Mouse (Mus musculus) embryo, embryonic 9.5 days (tissue): ENCODE data around the gene Fars2.
A peak's percentile ranks its signal among the peaks of the same experiment; 100 is the strongest.

Experiments
- DNase-seq: peaks from one replicate; pipeline ENCODE4 v3.0.0-alpha.2; 2017; ENCODE audit errors: extremely low spot score

Fars2 gene

GRCm38 (mm10) chr13:36117143-36118014, at the start of gene Fars2, which contains the start of gene Lyrm4:
TSS of gene Fars2 (plus strand) at chr13:36117412.
TSS of gene Lyrm4 (minus strand) at chr13:36117526.
- peak; percentile 97 for DNase-seq

DNA sequence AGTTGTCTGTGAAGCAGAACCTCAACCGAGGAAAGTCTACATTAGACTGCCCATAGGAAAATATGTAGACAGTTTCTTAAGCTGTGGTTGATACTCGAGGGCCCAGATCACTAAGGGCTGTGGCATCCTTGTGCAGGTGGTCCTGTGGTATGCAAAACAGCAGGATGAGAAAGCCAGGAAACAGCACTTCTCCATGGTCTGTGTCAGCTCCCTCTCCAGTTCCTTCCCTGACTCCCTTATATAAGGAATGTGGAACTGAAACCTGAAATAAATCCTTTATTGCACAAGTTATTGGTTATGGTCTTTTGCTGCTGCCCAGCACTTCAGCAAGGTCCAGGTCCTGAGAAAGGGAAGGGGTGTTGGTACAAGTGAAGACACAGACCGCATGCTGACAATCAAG, 42.7 kb upstream of the Fars2 start:
- DNase-seq: no peak

DNA sequence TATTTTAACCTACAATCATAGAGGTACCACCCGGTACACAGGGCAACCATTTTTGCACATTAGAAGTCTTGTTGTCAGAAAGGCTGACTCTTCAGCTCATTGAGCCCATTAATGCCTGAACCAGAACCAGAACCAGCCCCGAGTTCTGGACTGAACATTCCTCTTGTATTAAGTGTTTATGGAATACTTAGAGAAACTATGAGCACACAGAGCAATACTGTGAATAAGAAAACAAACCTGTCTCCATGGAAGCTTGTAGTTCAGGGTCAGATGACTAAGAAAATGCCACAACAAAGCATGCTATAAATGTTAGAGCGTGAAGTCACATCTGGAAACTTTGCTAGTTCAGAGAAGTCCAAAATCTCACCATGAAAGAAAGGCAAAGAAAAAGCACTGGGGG, 35.6 kb upstream of the Fars2 start:
- no peak for DNase-seq

GRCm38 (mm10) chr13:36084701-36085100, 32.5 kb upstream of the Fars2 start:
- DNase-seq: no peak

DNA sequence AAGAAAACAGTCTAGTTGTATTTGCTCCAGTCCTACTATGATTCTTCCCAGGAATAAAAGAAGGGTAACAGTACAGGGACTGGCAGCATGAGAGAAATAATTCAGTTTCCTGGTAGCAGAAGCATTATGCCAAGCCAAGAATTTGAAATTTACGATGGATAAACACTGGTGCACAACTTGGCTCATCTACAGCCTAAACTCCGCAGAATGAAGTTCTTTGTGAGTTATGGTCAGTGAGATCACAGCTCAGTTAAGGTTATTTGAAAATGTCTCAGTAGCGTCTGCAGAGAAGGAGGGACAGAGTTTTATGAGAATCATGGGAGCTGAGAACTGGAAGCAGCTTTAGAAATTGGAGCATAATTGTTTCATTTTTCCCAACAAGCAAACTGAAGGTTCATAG, 31.2 kb upstream of the Fars2 start:
- DNase-seq: no peak

GRCm38 (mm10) chr13:36086608-36087391, 30.4 kb upstream of the Fars2 start:
- DNase-seq: no peak

DNA sequence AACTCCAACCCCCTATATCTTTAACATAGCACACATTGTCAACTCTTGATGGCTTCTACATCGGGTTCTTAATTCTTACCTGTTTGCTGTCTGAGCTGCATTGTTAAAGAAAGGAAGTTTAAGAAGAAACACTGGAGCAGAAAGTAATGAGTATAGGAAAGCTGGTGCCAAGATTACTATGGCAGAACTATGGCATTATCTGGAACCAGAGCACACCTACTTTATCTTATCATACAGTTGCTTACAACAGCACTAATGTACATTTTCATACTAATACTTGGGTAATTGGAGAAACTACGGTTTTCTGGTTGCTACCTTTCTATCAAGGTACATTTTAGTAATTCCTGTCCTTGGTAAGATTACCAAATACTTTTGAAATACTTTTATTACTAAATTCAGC, 29.8 kb upstream of the Fars2 start:
- no peak for DNase-seq

- no peak for DNase-seq
These were observed 29.0 kb upstream of the Fars2 start for GRCm38 (mm10) chr13:36088168-36088567.

- DNase-seq: no peak
These were observed 20.4 kb upstream of the Fars2 start for GRCm38 (mm10) chr13:36096684-36097383.

GRCm38 (mm10) chr13:36105591-36105990, 11.6 kb upstream of the Fars2 start:
- no peak for DNase-seq

GRCm38 (mm10) chr13:36108528-36108927, 8.7 kb upstream of the Fars2 start:
- no peak for DNase-seq

DNA sequence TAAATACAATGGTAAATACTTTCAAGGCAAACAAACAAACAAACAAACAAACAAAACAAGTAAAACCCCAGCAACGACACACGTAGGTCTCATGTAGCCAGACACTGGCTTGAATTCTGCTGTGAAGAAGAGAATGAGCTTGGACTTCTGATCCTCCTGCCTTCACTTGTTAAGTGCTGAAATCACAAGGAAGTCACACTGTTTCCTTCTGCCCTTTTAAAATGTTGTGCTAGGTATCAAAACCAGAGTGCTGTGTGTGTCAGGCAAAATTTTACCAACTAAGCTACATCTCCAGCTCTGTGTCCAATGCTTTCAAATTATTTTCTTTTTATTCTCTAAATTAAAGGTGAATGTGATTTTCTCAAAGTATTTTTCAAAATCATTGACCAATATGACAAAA, 5.9 kb upstream of the Fars2 start:
- no peak for DNase-seq

DNA sequence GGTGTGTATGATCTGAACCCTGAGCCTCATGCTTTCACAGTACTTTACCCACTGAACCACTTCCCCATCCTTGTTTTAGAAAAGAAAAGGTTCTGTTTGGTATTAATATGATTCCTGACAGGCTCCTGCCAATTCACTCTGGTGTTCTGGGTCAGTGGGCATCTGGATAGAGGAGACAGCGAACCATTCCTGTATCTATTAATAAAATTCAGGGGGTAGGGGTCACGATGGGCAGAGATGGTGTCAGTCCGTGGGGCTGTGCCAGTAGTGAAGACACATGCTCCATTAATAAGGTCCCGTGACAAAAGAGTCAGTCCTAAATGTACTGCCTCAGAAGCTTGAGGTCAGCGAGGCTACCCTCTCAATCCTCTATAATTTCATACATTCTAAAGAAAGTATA, 4.0 kb upstream of the Fars2 start:
- DNase-seq: no peak

- DNase-seq: peak; percentile 38
These were observed 581 bp upstream of the Fars2 start for GRCm38 (mm10) chr13:36116520-36117142.

- DNase-seq: no peak
These were observed 2.5 kb downstream of the Fars2 start for GRCm38 (mm10) chr13:36119684-36120083.

DNA sequence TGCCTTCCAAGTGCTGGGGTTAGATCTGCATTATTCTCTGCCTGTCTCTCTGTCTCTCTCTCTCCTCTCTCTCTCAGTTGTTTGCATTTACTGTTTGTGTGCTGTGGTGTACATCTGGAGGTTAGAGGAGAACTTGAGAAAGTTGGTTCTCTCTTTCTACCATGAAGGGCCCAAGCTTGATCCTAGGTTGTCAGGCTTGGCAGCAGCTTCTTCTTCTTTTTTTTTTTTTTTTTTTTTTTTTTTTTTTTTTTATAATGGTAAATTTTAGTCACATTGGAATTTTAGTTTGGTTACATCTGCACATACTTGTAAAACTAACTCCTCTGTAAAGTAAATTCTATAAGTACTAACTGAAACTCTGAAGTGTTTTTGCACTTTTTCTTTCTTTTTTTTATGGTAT, 3.4 kb downstream of the Fars2 start:
- no peak for DNase-seq

DNA sequence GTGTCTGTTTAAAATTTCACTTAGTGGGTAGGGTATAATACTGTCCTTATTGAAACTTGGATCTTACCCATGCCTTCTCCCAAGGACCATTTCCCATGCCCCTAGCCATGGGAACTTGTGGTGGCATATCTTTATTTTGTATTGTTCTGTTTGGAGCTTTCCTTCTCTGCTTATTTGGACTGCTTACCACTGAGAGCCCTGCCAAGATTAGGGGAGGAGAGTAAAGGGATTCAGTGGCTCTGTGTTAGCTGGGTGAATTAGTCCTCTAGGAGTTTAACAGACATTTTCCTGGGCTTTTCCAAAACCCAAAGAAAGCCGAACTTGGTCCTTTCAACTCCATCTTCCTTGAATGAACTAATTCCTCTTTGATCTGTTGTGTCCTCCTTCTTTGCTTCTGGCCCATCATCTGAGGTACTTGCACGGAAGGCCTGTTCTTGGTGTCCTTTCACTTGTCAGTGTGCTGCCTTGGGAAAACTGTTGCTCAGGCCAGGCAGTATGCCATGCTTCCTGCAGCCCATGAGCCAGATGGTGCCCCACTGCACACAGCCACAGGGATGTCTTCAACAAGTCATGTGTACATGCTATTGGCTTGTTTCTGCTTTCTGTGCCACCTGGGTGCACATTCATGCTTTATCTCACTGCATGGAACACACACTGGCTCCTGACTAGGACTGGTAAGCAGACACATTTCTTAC, 12.3 kb downstream of the Fars2 start:
- DNase-seq: no peak

- no peak for DNase-seq
These were observed 14.2 kb downstream of the Fars2 start for GRCm38 (mm10) chr13:36131401-36131800.

GRCm38 (mm10) chr13:36131992-36132649, 14.9 kb downstream of the Fars2 start:
- no peak for DNase-seq

- DNase-seq: no peak
These were observed 22.5 kb downstream of the Fars2 start for GRCm38 (mm10) chr13:36139703-36140102.
